Mouse (Mus musculus) spleen, adult 2 months (tissue): ENCODE results near the gene Gm37240. TPM values are rescaled to one million over a fixed set of nuclear protein-coding genes. Genes with fewer than 3 reads are reported as not detected.

Experiments
- DNase-seq, 2 experiments: peaks; one replicate each; pipeline versions ENCODE4 v3.0.0 to v3.0.0-alpha.2; 2012 to 2021; ENCODE audit warnings: low spot score in 2 of 2, low read depth in 1 of 2
- H3K27ac ChIP-seq: fragments of 200-500 bp; 2 replicates; pipeline ENCODE4 v1.5.1; 2012; ENCODE audit warnings: low read length, inconsistent platforms; ENCODE audit not compliant: insufficient read depth
- H3K27me3 ChIP-seq: fragments of 200-500 bp; 2 replicates; pipeline ENCODE4 v1.6.1; 2012; ENCODE audit warnings: mild to moderate bottlenecking, moderate library complexity, low read length, inconsistent platforms; ENCODE audit not compliant: control insufficient read depth, insufficient read depth
- H3K36me3 ChIP-seq: fragments of 200-500 bp; 2 replicates; pipeline ENCODE4 v1.6.1; 2012; ENCODE audit warnings: mild to moderate bottlenecking, low read length, inconsistent platforms; ENCODE audit not compliant: control insufficient read depth, insufficient read depth
- H3K4me1 ChIP-seq: fragments of 200-500 bp; 2 replicates; pipeline ENCODE4 v1.6.1; 2011; ENCODE audit warnings: inconsistent platforms; ENCODE audit not compliant: control insufficient read depth, insufficient read depth, insufficient read length
- H3K4me3 ChIP-seq: fragments of 200-500 bp; 2 replicates; pipeline ENCODE4 v1.5.1; 2011; ENCODE audit warnings: mild to moderate bottlenecking, inconsistent platforms; ENCODE audit not compliant: insufficient read depth, insufficient read length; ENCODE audit errors: extremely low read depth
- CTCF ChIP-seq: fragments of 200-500 bp; IDR thresholded peaks from 2 replicates; pipeline ENCODE4 v1.5.1; 2011; ENCODE audit warnings: mild to moderate bottlenecking, inconsistent platforms; ENCODE audit not compliant: insufficient read depth, insufficient read length, insufficient replicate concordance; ENCODE audit errors: extremely low read depth
- POLR2A ChIP-seq: fragments of 200-500 bp; IDR thresholded peaks from 2 replicates; pipeline ENCODE4 v1.6.1; 2011; ENCODE audit warnings: low read depth, low read length, inconsistent platforms
- WGBS: fragments of 180-500 bp; shearing (Covaris S2); methylation state at CpG from one replicate; pipeline ENCODE4 v1.1.7; 2018; 5-methylcytosine and 5-hydroxymethylcytosine counted together
- polyA plus RNA-seq: library from polyadenylated mRNA; depleted of rRNA; stranded (reverse); fragments of >200 nt; gene quantifications from 2 replicates; pipeline ENCODE4 v1.2.3, GENCODE M21; 2012

The Gm37240 gene
- polyA plus RNA-seq, 1 experiment, result 1.1 TPM

DNA sequence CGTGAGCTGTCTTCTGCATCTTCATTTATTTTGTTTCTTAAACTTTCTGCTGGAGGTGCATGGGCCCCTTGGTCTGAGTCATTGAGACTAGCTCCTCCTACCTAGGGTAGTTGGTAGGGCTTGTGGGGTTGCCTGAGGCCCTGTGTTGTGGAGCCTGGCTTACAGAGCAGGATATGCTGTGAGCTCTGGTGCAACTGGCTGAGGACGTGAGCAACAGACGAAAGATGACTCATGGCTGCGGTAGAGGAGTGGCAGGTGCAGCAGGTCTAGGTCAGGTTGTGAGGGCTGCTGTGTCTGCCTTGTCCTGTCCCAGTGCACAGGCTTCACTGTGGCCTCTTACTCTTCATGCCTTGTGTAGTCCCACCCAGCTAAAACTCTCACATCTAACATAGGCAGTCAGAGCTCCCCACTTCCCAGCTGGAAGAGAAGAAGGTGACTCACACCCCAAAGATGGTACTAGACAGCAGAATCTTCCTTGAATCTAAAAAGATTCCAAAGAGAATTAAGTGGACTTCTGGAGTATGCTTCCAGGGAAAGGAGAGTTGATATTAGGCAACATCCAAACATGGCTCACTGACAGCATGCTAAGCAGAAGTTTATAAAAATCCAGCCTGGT lies 257.3 kb downstream of the Gm37240 start:
- Histone ChIP-seq H3K27me3 (no peaks in the 10 kb centered on the region), H3K36me3 (no peaks in the 10 kb centered on the region), H3K4me3 (no peak overlapping the region), H3K27ac (no peak overlapping the region), H3K4me1 (no peaks in the 10 kb centered on the region)
- 94% methylated on average over 4 of the region's 4 CpGs for WGBS
- no peak for DNase-seq
- TF ChIP-seq POLR2A (no peak), CTCF (no peak)

DNA sequence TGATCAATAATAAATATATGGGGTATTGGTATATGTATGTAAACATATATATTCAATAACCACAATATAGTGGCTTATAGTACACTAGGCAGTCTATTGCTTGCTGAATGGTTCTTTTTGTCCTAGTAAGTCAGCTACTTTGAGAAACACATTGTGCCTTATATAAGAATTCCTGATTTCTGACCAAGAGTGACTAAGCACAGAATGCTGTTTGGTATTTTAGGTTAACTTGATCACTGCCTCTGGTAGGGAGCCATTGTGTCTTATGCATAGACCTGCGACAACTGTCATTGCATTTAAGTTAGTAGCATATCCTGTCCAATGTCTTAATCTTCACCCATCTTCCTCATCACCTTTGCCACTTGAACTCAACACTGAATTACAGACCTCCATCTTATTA lies 267.6 kb downstream of the Gm37240 start:
- H3K27me3 ChIP-seq, result no peaks in the 10 kb centered on the region
- WGBS, result 93% methylated on average over 1 of the region's 1 CpGs
- no peak overlapping the region for H3K4me3 ChIP-seq
- no peaks in the 10 kb centered on the region for H3K4me1 ChIP-seq
- H3K36me3 ChIP-seq, result peaks cover 9% of the 10 kb centered on the region; the same call in 1 of the 2 replicates
- no peak for TF ChIP-seq CTCF
- no peak for TF ChIP-seq POLR2A
- no peak overlapping the region for H3K27ac ChIP-seq
- no peak for DNase-seq

DNA sequence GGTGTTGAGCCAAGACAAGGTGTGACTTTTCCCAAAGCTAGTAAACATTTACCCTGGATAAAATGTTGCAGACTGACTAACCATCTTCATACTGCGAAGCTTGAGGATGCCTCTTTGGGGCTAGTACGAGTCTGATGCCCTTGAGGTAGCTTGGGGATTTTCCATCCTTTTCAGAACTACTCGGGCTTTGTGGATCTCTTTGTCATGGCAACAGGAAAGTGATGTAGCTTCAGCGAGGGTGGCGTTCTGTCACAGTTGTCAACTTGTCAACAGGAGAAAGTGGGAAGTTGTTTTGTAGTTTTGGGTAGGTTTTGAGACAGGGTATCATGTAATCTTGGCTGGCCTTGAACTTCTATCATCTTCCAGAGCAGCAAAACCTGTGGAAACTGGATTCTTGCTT lies 268.0 kb downstream of the Gm37240 start:
- H3K4me1 ChIP-seq, result no peaks in the 10 kb centered on the region
- DNase-seq, result no peak
- no peak overlapping the region for H3K27ac ChIP-seq
- peaks cover 9% of the 10 kb centered on the region; the same call in 1 of the 2 replicates for H3K36me3 ChIP-seq
- H3K4me3 ChIP-seq, result no peak overlapping the region
- H3K27me3 ChIP-seq, result no peaks in the 10 kb centered on the region
- whole genome bisulfite sequencing, result 95% methylated on average over 5 of the region's 5 CpGs
- no peak for TF ChIP-seq CTCF
- no peak for TF ChIP-seq POLR2A

DNA sequence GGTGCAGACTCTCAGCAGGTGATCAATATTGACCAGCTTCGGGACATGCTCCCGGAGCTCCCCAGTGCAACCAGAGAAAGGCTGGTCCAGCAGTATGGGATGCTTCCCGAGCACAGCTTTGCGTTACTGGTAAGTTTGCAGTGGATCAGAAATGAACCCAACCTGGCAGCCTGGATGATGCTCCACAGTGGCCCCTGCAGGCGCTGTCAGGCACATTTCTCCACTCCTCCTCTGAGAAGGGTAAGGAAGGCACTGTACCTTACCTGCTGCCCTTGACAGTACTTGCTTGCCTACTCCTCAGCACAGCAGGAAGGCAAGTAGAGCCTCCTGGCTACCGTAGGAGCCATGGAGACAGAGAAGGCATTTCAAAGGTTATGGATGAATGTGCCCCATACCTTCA lies 268.4 kb downstream of the Gm37240 start:
- DNase-seq, result no peak
- Histone ChIP-seq H3K36me3 (peaks cover 9% of the 10 kb centered on the region; the same call in 1 of the 2 replicates), H3K27me3 (no peaks in the 10 kb centered on the region), H3K27ac (no peak overlapping the region), H3K4me1 (no peaks in the 10 kb centered on the region), H3K4me3 (no peak overlapping the region)
- 90% methylated on average over 6 of the region's 6 CpGs for WGBS
- no peak for TF ChIP-seq POLR2A
- TF ChIP-seq CTCF, result no peak

DNA sequence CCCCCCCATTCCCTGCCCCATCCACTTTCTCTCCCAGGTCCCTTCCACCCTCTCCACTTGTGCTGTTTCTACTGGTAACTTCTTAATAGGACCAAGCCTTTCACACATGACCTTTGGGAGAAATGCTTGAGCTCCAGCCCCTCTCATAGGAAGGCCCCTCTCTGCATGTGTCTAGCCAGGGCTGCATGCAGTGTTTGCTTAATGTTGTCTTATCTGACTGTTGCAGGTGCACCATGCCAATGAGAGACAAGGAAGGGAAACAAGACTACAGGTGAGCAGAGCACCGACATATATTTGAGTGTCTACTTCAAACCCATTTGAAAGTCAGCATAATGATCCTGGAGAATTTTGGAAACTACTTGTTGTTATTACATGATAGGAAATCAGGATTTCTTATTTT lies 270.9 kb downstream of the Gm37240 start:
- H3K27me3 ChIP-seq, result no peaks in the 10 kb centered on the region
- no peak for DNase-seq
- H3K36me3 ChIP-seq, result peaks cover 15% of the 10 kb centered on the region
- 90% methylated on average over 1 of the region's 1 CpGs for WGBS
- no peak for TF ChIP-seq CTCF
- TF ChIP-seq POLR2A, result no peak
- no peak overlapping the region for H3K27ac ChIP-seq
- no peak overlapping the region for H3K4me3 ChIP-seq
- H3K4me1 ChIP-seq, result no peaks in the 10 kb centered on the region

DNA sequence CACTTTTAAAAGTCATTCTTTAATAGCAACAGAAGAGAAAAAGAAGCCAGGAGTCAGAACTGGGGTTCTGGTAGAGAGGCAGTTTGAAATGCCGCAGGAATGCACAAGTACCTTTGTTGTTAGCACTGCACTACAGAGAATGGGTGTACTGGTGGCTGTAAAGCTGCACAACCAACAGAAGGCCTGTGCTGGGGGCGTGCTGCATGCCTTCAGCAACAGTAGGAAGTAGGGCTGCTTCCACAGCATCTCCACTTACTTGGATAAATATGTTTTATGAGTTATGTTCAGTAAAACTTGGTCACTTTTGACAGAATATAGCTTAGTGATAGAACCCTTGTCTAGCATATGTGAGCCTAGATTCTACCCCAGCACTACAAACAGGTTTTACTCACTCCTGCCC lies 279.6 kb downstream of the Gm37240 start:
- H3K36me3 ChIP-seq, result peaks cover 12% of the 10 kb centered on the region
- no peak overlapping the region for H3K27ac ChIP-seq
- no peaks in the 10 kb centered on the region for H3K4me1 ChIP-seq
- no peak for DNase-seq
- TF ChIP-seq CTCF (no peak), POLR2A (no peak)
- H3K27me3 ChIP-seq, result no peaks in the 10 kb centered on the region
- WGBS, result 93% methylated on average over 2 of the region's 2 CpGs
- H3K4me3 ChIP-seq, result no peak overlapping the region

DNA sequence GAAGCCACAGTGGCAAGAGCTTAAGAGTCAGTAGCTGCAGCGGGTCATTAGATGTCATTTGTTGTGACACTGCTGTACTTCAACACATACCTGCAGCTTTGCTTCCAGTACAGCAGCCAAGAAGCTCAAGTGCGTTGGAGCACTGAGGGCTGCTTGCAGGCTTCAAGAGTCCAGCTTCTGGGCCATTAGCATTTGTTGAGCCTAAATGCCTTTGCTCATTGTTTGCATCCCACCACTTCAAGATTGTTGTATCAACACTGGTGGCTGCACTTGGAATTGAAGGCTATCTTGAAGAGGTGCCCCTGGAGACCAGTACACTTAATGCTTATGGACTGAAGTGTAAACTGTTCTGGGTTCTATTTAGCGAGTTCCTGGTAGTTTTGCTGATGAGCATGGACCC lies 280.4 kb downstream of the Gm37240 start:
- Histone ChIP-seq H3K4me1 (no peaks in the 10 kb centered on the region), H3K27ac (no peak overlapping the region), H3K36me3 (peaks cover 10% of the 10 kb centered on the region), H3K27me3 (no peaks in the 10 kb centered on the region), H3K4me3 (no peak overlapping the region)
- 88% methylated on average over 3 of the region's 3 CpGs for WGBS
- DNase-seq, result no peak
- TF ChIP-seq CTCF (no peak), POLR2A (no peak)
